12 mouse cellular contexts compared by ENCODE assay signal in the genomic region with DNA sequence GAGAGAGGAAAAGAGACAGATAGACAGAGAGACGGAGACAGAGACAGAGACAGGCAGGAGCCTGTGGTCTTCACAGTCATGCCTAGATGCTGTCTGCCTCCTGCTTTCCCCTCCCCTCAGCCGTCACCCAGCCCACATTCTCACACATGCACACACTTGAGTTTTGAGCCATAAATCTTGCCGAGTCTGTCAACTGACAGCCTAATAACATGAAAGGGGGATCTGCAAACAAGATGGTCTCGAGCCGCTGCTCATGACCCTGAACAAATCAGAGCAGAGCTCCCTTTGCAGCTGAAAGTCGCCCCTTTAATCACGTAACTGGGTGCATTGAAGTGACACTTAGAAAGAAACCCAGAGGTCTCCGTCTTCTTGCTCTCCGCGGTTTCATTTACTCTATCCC.
DNase-seq lines count a peak whose midpoint lies in the region; ATAC-seq lines count a peak whose summit lies in the region.
"Had no signal": no experiment of that assay in that cellular context is flagged by ENCODE, and none has a peak within 500 bp of the region (broad histone marks: within the 10 kb centered on the region; RNA-seq: fewer than 3 reads in every experiment).

No protein-coding gene starts in this region.

- no peak overlapping the region for H3K4me2 ChIP-seq in midbrain, embryonic 14.5 days (ENCODE audit: low read length)
- no peak overlapping the region; the same call in 1 of the 2 replicates for H3K4me2 ChIP-seq in midbrain, embryonic 11.5 days

- no peaks in the 10 kb centered on the region for H3K9me3 ChIP-seq in midbrain, embryonic 14.5 days (ENCODE audit: control insufficient read depth, low read length)
- H3K9me3 ChIP-seq in midbrain, embryonic 11.5 days (ENCODE audit: control insufficient read depth, low read length): no peaks in the 10 kb centered on the region
- H3K9me3 ChIP-seq in limb, embryonic 10.5 days (replicated peaks): no peaks in the 10 kb centered on the region

- no peaks in the 10 kb centered on the region for H3K36me3 ChIP-seq in midbrain, embryonic 14.5 days (ENCODE audit: control insufficient read depth, insufficient read depth, low read length)
- H3K36me3 ChIP-seq in midbrain, embryonic 11.5 days (ENCODE audit: control insufficient read depth, insufficient read depth, low read length): no peaks in the 10 kb centered on the region
- no peaks in the 10 kb centered on the region for H3K36me3 ChIP-seq in limb, embryonic 10.5 days

- ATAC-seq in midbrain, embryonic 14.5 days (ENCODE audit: low FRiP score, low TSS enrichment): no peak
- no peak for ATAC-seq in midbrain, embryonic 11.5 days (ENCODE audit: low FRiP score)
- ATAC-seq: forebrain, postnatal 0 days had no signal

- no peaks in the 10 kb centered on the region for H3K27me3 ChIP-seq in midbrain, embryonic 14.5 days (ENCODE audit: control insufficient read depth, insufficient read depth, low read length)
- no peaks in the 10 kb centered on the region for H3K27me3 ChIP-seq in midbrain, embryonic 11.5 days (ENCODE audit: control insufficient read depth, insufficient read depth, low read length)
- 0 out of 2 replicates have a peak, but pooled peaks cover 16% of the 10 kb centered on the region for H3K27me3 ChIP-seq in limb, embryonic 10.5 days (ENCODE audit: low read depth, poor library complexity, severe bottlenecking)

- 25% methylated on average over 10 of the region's 10 CpGs for WGBS in midbrain, embryonic 14.5 days
- WGBS in midbrain, embryonic 11.5 days: 38% methylated on average over 10 of the region's 10 CpGs
- 27% methylated on average over 10 of the region's 10 CpGs for WGBS in limb, embryonic 10.5 days

- H3K4me1 ChIP-seq in midbrain, embryonic 14.5 days (ENCODE audit: control insufficient read depth, insufficient read depth, low read length): no peaks in the 10 kb centered on the region
- 0 out of 2 replicates have a peak, but pooled peaks cover 5% of the 10 kb centered on the region for H3K4me1 ChIP-seq in midbrain, embryonic 11.5 days (ENCODE audit: control insufficient read depth, insufficient read depth, low read length)
- peaks cover 21% of the 10 kb centered on the region for H3K4me1 ChIP-seq in limb, embryonic 10.5 days

- DNase-seq in heart, adult 11 months: peak; percentile 84
- no peak for DNase-seq in heart, adult 9 months (ENCODE audit: low spot score in 2 of 2)
- peak; percentile 29 for DNase-seq in midbrain, embryonic 14.5 days
- no peak for DNase-seq in midbrain, embryonic 11.5 days (ENCODE audit: low spot score, missing footprints)
- peak; percentile 61 for DNase-seq in limb, embryonic 10.5 days (ENCODE audit: low spot score)
- peak; percentile 15 for DNase-seq in yolk sac, embryonic 10.5 days (ENCODE audit: low spot score)
- no peak for DNase-seq in cerebellum, postnatal 4 days (ENCODE audit: low spot score in 2 of 2)
- no peak for DNase-seq in Muller cell, postnatal 12 days (ENCODE audit: inconsistent ontology term)
- DNase-seq: cerebellum, postnatal 10 days; forebrain, postnatal 0 days; heart, postnatal 4 days; lung, adult 2 months had no signal

- H3K27ac ChIP-seq in midbrain, embryonic 14.5 days (replicated peaks; ENCODE audit: low read depth, low read length): no peak overlapping the region
- H3K27ac ChIP-seq in midbrain, embryonic 11.5 days (ENCODE audit: low read depth, low read length): no peak overlapping the region
- H3K27ac ChIP-seq in limb, embryonic 10.5 days: no peak overlapping the region

- H3K4me3 ChIP-seq in midbrain, embryonic 14.5 days (replicated peaks; ENCODE audit: low read depth, low read length): no peak overlapping the region
- H3K4me3 ChIP-seq in midbrain, embryonic 11.5 days (ENCODE audit: low read depth, low read length): no peak overlapping the region
- no peak overlapping the region for H3K4me3 ChIP-seq in limb, embryonic 10.5 days

- H3K9ac ChIP-seq in midbrain, embryonic 14.5 days (replicated peaks; ENCODE audit: low read length): no peak overlapping the region; the same call in 1 of the 2 replicates
- H3K9ac ChIP-seq in midbrain, embryonic 11.5 days (ENCODE audit: low read length): no peak overlapping the region
- H3K9ac ChIP-seq: forebrain, postnatal 0 days had no signal

Comparison
In these comparisons a context has a peak if more than half of its experiments do, and no peak if none do; other contexts are left out.
1. DNase-seq: peak in heart, adult 11 months (single experiment), midbrain, embryonic 14.5 days (single experiment), limb, embryonic 10.5 days (single experiment) and yolk sac, embryonic 10.5 days (single experiment); none in heart, adult 9 months (0 of 2), midbrain, embryonic 11.5 days (single experiment), cerebellum, postnatal 4 days (0 of 2) and Muller cell, postnatal 12 days (single experiment).